Mouse (Mus musculus): ENCODE results near the gene Ccdc33.

DNA sequence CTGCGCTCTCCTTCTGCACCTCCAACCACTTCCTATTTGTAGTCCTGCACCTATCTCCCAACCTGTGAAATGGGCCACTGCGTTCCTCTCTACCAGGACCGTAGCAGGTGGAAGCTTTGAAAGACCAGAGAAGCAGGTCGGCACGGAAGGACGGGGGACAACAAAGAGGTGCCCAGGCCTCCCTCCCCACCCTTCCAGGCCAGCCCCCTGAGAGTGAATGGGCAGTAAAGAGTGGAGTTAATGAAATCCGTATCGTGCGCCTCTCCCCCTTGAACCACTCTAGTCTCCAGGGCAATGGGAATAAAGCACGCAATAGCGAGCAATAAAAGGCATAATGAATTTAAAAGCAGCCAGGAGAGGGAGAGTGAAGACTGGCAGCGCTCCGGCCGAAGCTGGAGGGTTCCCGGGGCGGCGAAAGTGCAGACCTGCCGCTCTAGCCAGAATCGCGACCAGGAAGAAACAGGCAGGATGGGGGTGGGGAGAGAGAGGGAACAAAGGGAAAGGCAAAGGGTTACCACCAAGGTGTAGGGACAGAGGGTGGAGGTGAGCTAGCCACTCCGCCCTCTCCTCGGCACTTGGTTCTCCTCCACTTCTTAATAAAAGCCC is 5.2 kb downstream of the Ccdc33 start:
- TF ChIP-seq CTCF (IDR thresholded peaks at IDR 0.05; ENCODE audit: low read depth, low read length) (no peak), POLR2A (IDR thresholded peaks at IDR 0.05; ENCODE audit: extremely low read depth, insufficient read depth, low read length) (no peak)
